ENCODE assay signal across 15 mouse cellular contexts in the genomic region with DNA sequence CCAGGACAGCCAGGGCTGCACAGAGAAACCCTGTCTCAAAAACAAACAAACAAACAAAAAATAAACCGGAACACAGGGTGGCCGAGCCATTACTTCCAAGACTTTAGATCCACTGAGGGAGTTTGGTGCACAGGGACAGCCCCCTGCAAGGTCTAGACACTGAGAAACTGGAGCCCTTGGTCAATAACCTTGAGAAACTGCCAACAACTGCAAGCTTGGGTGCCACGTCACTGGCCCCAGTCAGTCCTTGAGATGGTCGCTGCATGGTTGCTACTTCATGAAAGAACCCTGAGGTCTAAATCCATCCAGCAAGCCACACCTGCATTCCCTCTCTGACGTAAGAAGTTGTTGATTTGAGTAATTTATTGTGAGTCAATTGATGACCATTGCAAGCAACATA. TPM values are rescaled to one million over a fixed set of nuclear protein-coding genes. Genes with fewer than 3 reads are reported as not detected.
"Had no signal": no experiment of that assay in that cellular context is flagged by ENCODE, and none has a peak within 500 bp of the region (broad histone marks: within the 10 kb centered on the region; RNA-seq: fewer than 3 reads in every experiment).

No protein-coding gene starts in this region.

- DNase-seq: kidney, adult 2 months; kidney, postnatal 25 days; layer of hippocampus, adult 9-11 months; layer of hippocampus, postnatal 36 days; liver, embryonic 13.5 days; lung, adult 2 months; lung, postnatal 14 days; lung, postnatal 4 days; midbrain, embryonic 14.5 days; right cerebral cortex, adult 18-20 months; right cerebral cortex, postnatal 25 days; spleen, adult 18-20 months; thymus, adult 18-20 months; thymus, postnatal 36 days had no signal

RNA-seq across cellular contexts. Expression of a gene that starts 9.9 kb away (rescaled TPM):
- total RNA-seq: megakaryocyte progenitor cell, adult 5-6 weeks had no signal
